Mouse (Mus musculus) testis, adult 2 months (tissue): ENCODE data around the gene Cacna2d4. TPM values are rescaled to one million over a fixed set of nuclear protein-coding genes. Genes with fewer than 3 reads are reported as not detected.

Source experiments
- H3K27ac ChIP-seq: fragments of 200-500 bp; 2 replicates; pipeline ENCODE4 v1.5.1; 2012; ENCODE audit warnings: low read depth, low read length; ENCODE audit not compliant: control insufficient read depth, insufficient read depth
- H3K27me3 ChIP-seq: fragments of 200-500 bp; 2 replicates; pipeline ENCODE4 v1.6.1; 2012; ENCODE audit warnings: mild to moderate bottlenecking, low read length, moderate library complexity; ENCODE audit not compliant: control insufficient read depth, insufficient read depth
- H3K36me3 ChIP-seq: fragments of 200-500 bp; 2 replicates; pipeline ENCODE4 v1.6.1; 2012; ENCODE audit warnings: mild to moderate bottlenecking, low read length; ENCODE audit not compliant: control insufficient read depth, insufficient read depth
- H3K4me1 ChIP-seq: fragments of 200-500 bp; 2 replicates; pipeline ENCODE4 v1.6.1; 2012; ENCODE audit warnings: low read length; ENCODE audit not compliant: control insufficient read depth, insufficient read depth
- H3K4me3 ChIP-seq: fragments of 200-500 bp; 2 replicates; pipeline ENCODE4 v1.5.1; 2012; ENCODE audit warnings: low read depth, mild to moderate bottlenecking, low read length, moderate library complexity, mixed read lengths; ENCODE audit not compliant: control insufficient read depth
- CTCF ChIP-seq: fragments of 200-500 bp; IDR thresholded peaks from 2 replicates; pipeline ENCODE4 v1.5.1; 2012; ENCODE audit warnings: low read depth, mild to moderate bottlenecking, inconsistent platforms, low read length, moderate library complexity; ENCODE audit not compliant: control insufficient read depth, insufficient read depth, insufficient replicate concordance
- POLR2A ChIP-seq: fragments of 200-500 bp; IDR thresholded peaks from 2 replicates; pipeline ENCODE4 v1.6.1; 2012; ENCODE audit warnings: low read depth, mild to moderate bottlenecking, inconsistent platforms, low read length, moderate library complexity; ENCODE audit not compliant: control insufficient read depth
- polyA plus RNA-seq: library from polyadenylated mRNA; depleted of rRNA; stranded (reverse); fragments of >200 nt; gene quantifications from 2 replicates; pipeline ENCODE4 v1.2.3, GENCODE M21; 2012

Gene Cacna2d4
- polyA plus RNA-seq, 1 experiment, result 0.05 TPM

DNA sequence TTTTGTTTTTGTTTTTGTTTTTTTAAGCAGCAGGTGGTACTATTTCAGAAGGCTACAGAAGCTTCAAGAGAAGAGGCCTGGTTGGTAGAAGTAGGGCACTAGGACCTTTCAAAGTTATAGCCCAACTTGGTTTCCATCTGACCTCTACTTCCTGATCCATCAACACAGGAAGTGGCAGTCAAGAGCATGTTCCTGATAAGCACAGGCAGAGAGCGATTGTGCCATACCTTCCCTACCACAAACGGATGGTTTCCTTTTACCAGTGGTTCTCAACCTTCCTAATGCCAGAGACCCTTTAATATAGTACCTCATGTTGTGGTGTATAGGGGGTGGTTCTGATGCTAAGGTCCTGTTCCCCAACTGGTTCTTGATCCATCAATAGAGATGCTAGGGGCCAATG is 141.3 kb downstream of the Cacna2d4 start:
- Histone ChIP-seq H3K4me3 (no peak overlapping the region), H3K36me3 (no peaks in the 10 kb centered on the region), H3K27me3 (no peaks in the 10 kb centered on the region), H3K4me1 (no peaks in the 10 kb centered on the region), H3K27ac (no peak overlapping the region)
- no peak for TF ChIP-seq POLR2A
- TF ChIP-seq CTCF, result no peak

DNA sequence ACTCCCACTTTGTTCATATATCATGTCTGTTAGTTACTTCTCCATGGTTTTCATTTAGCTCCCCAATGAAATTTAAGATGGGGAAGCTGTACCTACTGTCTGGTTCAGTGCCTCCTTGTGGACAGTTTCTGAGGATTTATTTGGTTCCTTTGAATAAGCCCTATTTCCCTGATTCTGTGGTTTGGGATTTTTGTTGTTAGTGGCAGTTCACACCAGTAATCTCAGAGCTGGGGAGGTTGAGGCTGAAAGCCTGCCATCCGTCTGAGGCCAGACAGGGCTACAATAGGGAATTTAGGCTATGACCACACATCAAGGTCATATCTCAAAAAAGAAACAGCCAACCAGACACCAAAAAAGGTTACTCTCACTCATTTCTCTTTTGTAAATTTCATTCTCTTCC is 142.3 kb downstream of the Cacna2d4 start:
- H3K27ac ChIP-seq, result no peak overlapping the region
- no peaks in the 10 kb centered on the region for H3K4me1 ChIP-seq
- no peaks in the 10 kb centered on the region for H3K36me3 ChIP-seq
- no peak for TF ChIP-seq POLR2A
- no peak for TF ChIP-seq CTCF
- no peaks in the 10 kb centered on the region for H3K27me3 ChIP-seq
- H3K4me3 ChIP-seq, result no peak overlapping the region

DNA sequence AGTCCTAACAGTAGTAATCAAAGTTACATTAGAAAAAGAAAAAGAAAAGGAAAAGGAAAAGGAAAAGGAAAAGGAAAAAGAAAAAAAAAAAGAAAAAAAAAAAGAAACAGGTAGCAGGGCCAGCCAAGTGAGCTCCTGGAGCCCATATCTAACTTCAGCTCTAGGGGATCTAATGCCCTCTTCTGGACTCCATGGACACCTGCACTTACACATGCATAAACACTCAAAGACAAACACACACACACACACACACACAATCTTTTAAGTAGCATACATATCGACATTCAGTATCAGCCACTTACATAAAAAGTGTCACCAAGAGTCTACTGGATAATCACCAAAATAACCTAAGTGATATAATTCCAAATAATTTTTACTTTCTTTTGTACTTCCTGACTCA is 149.3 kb downstream of the Cacna2d4 start:
- H3K36me3 ChIP-seq, result no peaks in the 10 kb centered on the region
- TF ChIP-seq CTCF (no peak), POLR2A (no peak)
- H3K27ac ChIP-seq, result no peak overlapping the region

DNA sequence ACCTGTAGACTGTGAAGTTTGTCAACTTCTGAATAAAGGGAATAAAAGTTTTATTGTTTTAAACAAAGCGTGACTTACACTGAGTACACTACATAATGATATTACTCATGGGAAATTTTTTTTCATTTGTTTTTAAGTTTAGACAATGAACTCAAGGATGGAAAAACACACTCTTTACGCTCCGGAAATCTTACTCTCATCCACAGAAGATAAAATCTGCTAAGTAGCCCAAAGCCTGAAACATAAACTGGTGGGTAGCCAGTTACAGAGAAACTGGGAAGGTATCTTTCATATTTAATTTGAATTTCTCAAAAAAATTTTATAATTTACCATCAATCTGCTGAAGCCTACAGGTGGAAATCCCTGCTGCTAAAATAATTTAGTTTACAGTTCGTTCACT is 150.1 kb downstream of the Cacna2d4 start:
- Histone ChIP-seq H3K27me3 (no peaks in the 10 kb centered on the region), H3K4me3 (no peak overlapping the region), H3K27ac (no peak overlapping the region), H3K36me3 (no peaks in the 10 kb centered on the region), H3K4me1 (peaks cover 2% of the 10 kb centered on the region)
- TF ChIP-seq POLR2A, result no peak
- no peak for TF ChIP-seq CTCF

More for the DNA sequence above, 149.3 kb downstream of the Cacna2d4 start:
- no peaks in the 10 kb centered on the region for H3K27me3 ChIP-seq
- H3K4me1 ChIP-seq, result peaks cover 2% of the 10 kb centered on the region
- H3K4me3 ChIP-seq, result no peak overlapping the region

DNA sequence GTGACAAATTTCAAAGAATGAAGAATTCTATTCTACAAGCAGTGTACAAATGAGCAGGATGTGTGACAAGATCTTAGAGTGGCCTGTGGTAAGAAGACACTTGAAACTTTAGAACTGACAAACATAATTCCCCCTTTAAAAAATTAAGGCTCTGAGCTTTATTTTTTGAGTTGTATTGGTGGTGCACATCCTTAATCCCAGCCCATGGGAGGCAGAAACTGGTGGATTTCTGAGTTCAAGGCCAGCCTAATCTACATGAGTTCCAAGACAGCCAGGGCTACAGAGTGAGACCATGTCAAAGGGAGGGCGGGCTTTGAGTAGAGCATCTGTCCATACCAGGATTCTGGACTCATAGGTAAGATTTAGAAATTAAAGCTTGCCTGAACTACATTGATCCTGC is 150.5 kb downstream of the Cacna2d4 start:
- Histone ChIP-seq H3K36me3 (no peaks in the 10 kb centered on the region), H3K4me1 (peaks cover 2% of the 10 kb centered on the region), H3K4me3 (no peak overlapping the region), H3K27ac (no peak overlapping the region), H3K27me3 (no peaks in the 10 kb centered on the region)
- TF ChIP-seq POLR2A, result no peak
- no peak for TF ChIP-seq CTCF

DNA sequence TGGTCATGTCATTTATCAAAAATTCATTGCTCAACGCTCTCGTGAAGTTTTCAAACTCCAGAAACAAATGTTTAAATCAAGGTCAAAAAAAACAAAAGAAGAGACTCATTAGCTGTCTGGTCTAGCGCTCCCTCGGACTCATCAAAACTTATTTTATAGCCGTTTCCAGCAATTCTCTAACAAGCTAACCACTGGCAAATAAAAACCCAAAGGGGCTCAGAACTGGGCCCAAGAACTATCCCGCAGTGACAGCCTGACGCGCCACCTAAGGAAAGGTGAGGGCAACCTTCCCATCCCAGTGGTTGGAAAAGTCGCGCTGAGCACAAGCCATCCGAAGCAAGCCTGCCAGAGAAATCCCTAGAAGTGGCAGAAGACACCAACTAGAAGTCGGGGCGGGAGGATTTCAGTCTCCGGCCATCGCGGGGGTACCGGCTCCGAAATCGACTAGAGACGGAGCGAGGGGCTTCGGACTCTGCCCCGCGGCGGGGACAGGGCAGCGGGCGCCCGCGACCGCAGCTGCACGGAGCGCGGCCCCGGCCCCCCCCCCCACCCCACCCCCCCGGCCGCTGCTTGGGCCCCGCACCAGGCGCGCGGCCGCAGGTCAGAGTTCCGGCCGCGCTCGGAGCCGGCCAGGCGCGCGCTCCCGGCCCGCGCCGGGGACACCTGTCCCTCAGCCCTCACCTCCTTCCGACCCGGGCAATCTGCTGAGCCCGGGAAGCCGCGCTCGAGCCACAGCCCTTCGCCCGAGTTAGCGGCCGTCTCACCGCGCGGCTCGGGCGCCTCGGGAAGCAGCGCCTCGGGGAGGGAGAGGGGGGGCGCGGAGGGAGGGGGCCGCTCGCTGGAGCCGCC is 151.7 kb downstream of the Cacna2d4 start:
- H3K27ac ChIP-seq, result peak overlapping the region; percentile 87
- no peaks in the 10 kb centered on the region for H3K27me3 ChIP-seq
- peaks cover 2% of the 10 kb centered on the region for H3K4me1 ChIP-seq
- no peaks in the 10 kb centered on the region for H3K36me3 ChIP-seq
- TF ChIP-seq POLR2A (no peak), CTCF (no peak)
- peak overlapping the region; percentile 99 for H3K4me3 ChIP-seq

DNA sequence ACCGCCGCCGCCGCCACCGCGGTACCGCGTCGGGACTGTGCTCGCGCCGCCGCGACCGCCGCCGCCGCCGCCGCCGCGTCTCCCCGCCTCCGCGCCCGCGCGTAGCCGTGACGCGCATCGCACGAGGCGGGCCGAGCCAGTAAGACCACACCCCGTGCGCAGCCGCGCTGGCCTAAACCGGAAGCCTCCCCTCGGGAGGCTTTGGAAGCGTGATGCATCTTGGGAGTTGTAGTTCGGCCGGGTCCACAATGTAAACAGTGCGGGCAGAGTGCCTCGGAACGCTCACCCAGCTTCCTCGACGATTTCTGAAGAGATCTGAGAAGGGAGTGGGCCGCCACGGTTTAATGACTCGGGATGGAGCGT is 152.3 kb downstream of the Cacna2d4 start:
- Histone ChIP-seq H3K4me3 (peak overlapping the region; percentile 99), H3K36me3 (no peaks in the 10 kb centered on the region), H3K4me1 (peaks cover 2% of the 10 kb centered on the region), H3K27ac (peak overlapping the region; percentile 90), H3K27me3 (no peaks in the 10 kb centered on the region)
- no peak for TF ChIP-seq CTCF
- peak; percentile 84 for TF ChIP-seq POLR2A
